Mouse (Mus musculus) heart, embryonic 16.5 days (tissue): ENCODE data around the gene Daam2. TPM values are rescaled to one million over a fixed set of nuclear protein-coding genes. Genes with fewer than 3 reads are reported as not detected.

Source experiments
- ATAC-seq: fragments of 200-750 bp; cut with Nextera tagmentation; replicated peaks from 2 replicates; pipeline ENCODE4 v1.8.0; 2017; ENCODE audit warnings: moderate number of reproducible peaks; ENCODE audit not compliant: insufficient read depth, low FRiP score; ENCODE audit errors: extremely low read depth
- H3K27ac ChIP-seq: fragments of 300-500 bp; sonication (generic); 2 replicates; pipeline ENCODE4 v1.5.1; 2014; ENCODE audit warnings: mild to moderate bottlenecking, low read length, control low read depth, moderate library complexity
- H3K27me3 ChIP-seq: fragments of 300-500 bp; sonication (generic); 2 replicates; pipeline ENCODE4 v1.6.1; 2014; ENCODE audit warnings: low read length, mixed read lengths; ENCODE audit not compliant: control insufficient read depth, insufficient read depth
- H3K36me3 ChIP-seq: fragments of 300-500 bp; sonication (generic); 2 replicates; pipeline ENCODE4 v1.6.1; 2014; ENCODE audit not compliant: control insufficient read depth, insufficient read depth
- H3K4me1 ChIP-seq: fragments of 300-500 bp; sonication (generic); 2 replicates; pipeline ENCODE4 v1.6.1; 2014; ENCODE audit warnings: low read length, mixed read lengths; ENCODE audit not compliant: control insufficient read depth, insufficient read depth
- H3K4me2 ChIP-seq: fragments of 300-500 bp; sonication (generic); 2 replicates; pipeline ENCODE4 v1.6.1; 2014; ENCODE audit warnings: low read depth, mild to moderate bottlenecking, control low read depth, low read length
- H3K4me3 ChIP-seq: fragments of 300-500 bp; sonication (generic); 2 replicates; pipeline ENCODE4 v1.5.1; 2014; ENCODE audit warnings: mild to moderate bottlenecking, control low read depth, low read length
- H3K9ac ChIP-seq: fragments of 300-500 bp; sonication (generic); 2 replicates; pipeline ENCODE4 v1.6.1; 2014; ENCODE audit warnings: low read length, control low read depth
- H3K9me3 ChIP-seq: fragments of 300-500 bp; sonication (generic); replicated peaks from 2 replicates; pipeline ENCODE4 v1.6.1; 2016; ENCODE audit warnings: low read length; ENCODE audit not compliant: control insufficient read depth
- WGBS: fragments of 180-500 bp; shearing (Covaris S2); extraction: QIAGEN DNeasy Blood & Tissue Kit; methylation state at CpG from one replicate; pipeline ENCODE4 v1.1.7; 2014; 5-methylcytosine and 5-hydroxymethylcytosine counted together
- polyA plus RNA-seq: library from polyadenylated mRNA; unstranded; fragments of >200 nt; fragmentation: Nextera tagmentation; extraction: Ambion mirVana; gene quantifications from 2 replicates; pipeline ENCODE4 v1.2.1, GENCODE M21; 2015

Daam2 gene
- polyA plus RNA-seq, 1 experiment from 2014 or later = 3.4 TPM

GRCm38 (mm10) chr17:49515141-49515540 lies 49.0 kb downstream of the Daam2 start:
- Histone ChIP-seq H3K36me3 (no peaks in the 10 kb centered on the region), H3K9me3 (0 out of 2 replicates have a peak, but pooled peaks cover 3% of the 10 kb centered on the region), H3K4me3 (no peak overlapping the region), H3K9ac (no peak overlapping the region), H3K4me2 (no peak overlapping the region), H3K4me1 (peaks cover 14% of the 10 kb centered on the region), H3K27ac (no peak overlapping the region), H3K27me3 (no peaks in the 10 kb centered on the region)
- ATAC-seq = no peak
- 83% methylated on average over 3 of the region's 3 CpGs for WGBS

- WGBS = 21% methylated on average over 5 of the region's 5 CpGs
- H3K4me3 ChIP-seq = no peak overlapping the region
- no peaks in the 10 kb centered on the region for H3K9me3 ChIP-seq
- H3K36me3 ChIP-seq = no peaks in the 10 kb centered on the region
- H3K27ac ChIP-seq = no peak overlapping the region
- no peak overlapping the region for H3K9ac ChIP-seq
- ATAC-seq = peak; percentile 77
- H3K27me3 ChIP-seq = no peaks in the 10 kb centered on the region
- no peak overlapping the region for H3K4me2 ChIP-seq
- H3K4me1 ChIP-seq = peaks cover 10% of the 10 kb centered on the region
Measured at GRCm38 (mm10) chr17:49512671-49513085, 51.5 kb downstream of the Daam2 start.

- 87% methylated on average over 16 of the region's 16 CpGs for WGBS
- Histone ChIP-seq H3K9me3 (no peaks in the 10 kb centered on the region), H3K9ac (no peak overlapping the region), H3K4me3 (no peak overlapping the region), H3K27me3 (no peaks in the 10 kb centered on the region), H3K36me3 (no peaks in the 10 kb centered on the region), H3K27ac (no peak overlapping the region), H3K4me1 (peaks cover 4% of the 10 kb centered on the region), H3K4me2 (no peak overlapping the region)
- ATAC-seq = no peak
Measured at GRCm38 (mm10) chr17:49509431-49509830, 54.7 kb downstream of the Daam2 start.

GRCm38 (mm10) chr17:49503246-49503900 lies 60.8 kb downstream of the Daam2 start:
- Histone ChIP-seq H3K36me3 (no peaks in the 10 kb centered on the region), H3K27ac (no peak overlapping the region), H3K4me1 (no peaks in the 10 kb centered on the region; the same call in 1 of the 2 replicates), H3K4me2 (no peak overlapping the region), H3K9ac (no peak overlapping the region), H3K9me3 (no peaks in the 10 kb centered on the region), H3K27me3 (no peaks in the 10 kb centered on the region), H3K4me3 (no peak overlapping the region)
- WGBS = 60% methylated on average over 6 of the region's 6 CpGs
- ATAC-seq = no peak

- Histone ChIP-seq H3K4me3 (no peak overlapping the region), H3K27me3 (no peaks in the 10 kb centered on the region), H3K9me3 (no peaks in the 10 kb centered on the region), H3K4me1 (no peaks in the 10 kb centered on the region; the same call in 1 of the 2 replicates), H3K4me2 (no peak overlapping the region), H3K27ac (no peak overlapping the region), H3K36me3 (no peaks in the 10 kb centered on the region), H3K9ac (no peak overlapping the region)
- no peak; the same call in 1 of the 2 replicates for ATAC-seq
- WGBS = 17% methylated on average over 2 of the region's 2 CpGs
Measured at GRCm38 (mm10) chr17:49500234-49500633, 63.9 kb downstream of the Daam2 start.

- Histone ChIP-seq H3K4me3 (no peak overlapping the region), H3K27me3 (no peaks in the 10 kb centered on the region), H3K27ac (no peak overlapping the region), H3K4me1 (no peaks in the 10 kb centered on the region; the same call in 1 of the 2 replicates), H3K9ac (no peak overlapping the region), H3K4me2 (no peak overlapping the region), H3K36me3 (no peaks in the 10 kb centered on the region), H3K9me3 (no peaks in the 10 kb centered on the region)
- no peak for ATAC-seq
- WGBS = 73% methylated on average over 2 of the region's 2 CpGs
Measured at GRCm38 (mm10) chr17:49499635-49500034, 64.5 kb downstream of the Daam2 start.

GRCm38 (mm10) chr17:49498169-49498568 lies 66.0 kb downstream of the Daam2 start:
- WGBS = 81% methylated on average over 3 of the region's 3 CpGs
- ATAC-seq = no peak
- Histone ChIP-seq H3K4me2 (no peak overlapping the region), H3K4me3 (no peak overlapping the region), H3K9me3 (no peaks in the 10 kb centered on the region), H3K9ac (no peak overlapping the region), H3K4me1 (no peaks in the 10 kb centered on the region; the same call in 1 of the 2 replicates), H3K36me3 (peaks cover 6% of the 10 kb centered on the region; the same call in 1 of the 2 replicates), H3K27me3 (no peaks in the 10 kb centered on the region), H3K27ac (no peak overlapping the region)

GRCm38 (mm10) chr17:49493276-49493675 lies 70.9 kb downstream of the Daam2 start:
- H3K4me3 ChIP-seq = no peak overlapping the region
- H3K9me3 ChIP-seq = no peaks in the 10 kb centered on the region
- H3K4me1 ChIP-seq = peaks cover 17% of the 10 kb centered on the region
- peaks cover 6% of the 10 kb centered on the region; the same call in 1 of the 2 replicates for H3K36me3 ChIP-seq
- 90% methylated on average over 4 of the region's 4 CpGs for WGBS
- H3K4me2 ChIP-seq = no peak overlapping the region
- ATAC-seq = no peak
- H3K27me3 ChIP-seq = no peaks in the 10 kb centered on the region
- no peak overlapping the region for H3K9ac ChIP-seq
- H3K27ac ChIP-seq = no peak overlapping the region

- peaks cover 5% of the 10 kb centered on the region; the same call in 1 of the 2 replicates for H3K36me3 ChIP-seq
- ATAC-seq = peak; percentile 84
- H3K9me3 ChIP-seq = no peaks in the 10 kb centered on the region
- 28% methylated on average over 5 of the region's 5 CpGs for WGBS
- H3K27me3 ChIP-seq = no peaks in the 10 kb centered on the region
- H3K4me3 ChIP-seq = no peak overlapping the region
- H3K27ac ChIP-seq = peak overlapping the region; percentile 71
- peaks cover 23% of the 10 kb centered on the region for H3K4me1 ChIP-seq
- no peak overlapping the region for H3K9ac ChIP-seq
- no peak overlapping the region for H3K4me2 ChIP-seq
Measured at GRCm38 (mm10) chr17:49489098-49489497, 75.0 kb downstream of the Daam2 start.
